Mouse (Mus musculus): Measurements from ENCODE around the gene Atp11a. TPM values are rescaled to one million over a fixed set of nuclear protein-coding genes. Genes with fewer than 3 reads are reported as not detected.
A peak's percentile ranks its signal among the peaks of the same experiment; 100 is the strongest.

Gene Atp11a
- polyA plus RNA-seq, 1 experiment from 2014 or later = 139 TPM

GRCm38 (mm10) chr8:12903790-12904415 lies 147.1 kb downstream of the Atp11a start:
- in situ Hi-C loops (cut with MboI; ENCODE audit: low pct_unique_long_range_greater_than_20kb) = no loop called here
- no peak for TF ChIP-seq CTCF (IDR thresholded peaks at IDR 0.05)
- no peaks in the 10 kb centered on the region for H3K27me3 ChIP-seq
- DNase-seq (ENCODE audit: low read depth, low spot score) = no peak
- ChIA-PET CTCF (interaction anchor here (1.1 kb wide), 1 partner anchor 24 kb away, joined by 3 read pairs; no protein-coding TSS in a partner anchor), POLR2A (no interaction called here)
- no peak for ATAC-seq

- no peak for TF ChIP-seq CTCF (IDR thresholded peaks at IDR 0.05)
- in situ Hi-C loops (cut with MboI; ENCODE audit: low pct_unique_long_range_greater_than_20kb) = no loop called here
- POLR2A ChIA-PET = no interaction called here
- no peaks in the 10 kb centered on the region for H3K27me3 ChIP-seq
- CTCF ChIA-PET = interaction anchor here (0.9 kb wide), 1 partner anchor 22 kb away, joined by 3 read pairs; no protein-coding TSS in a partner anchor
- no peak for ATAC-seq
- no peak for DNase-seq (ENCODE audit: low read depth, low spot score)
Observed at GRCm38 (mm10) chr8:12905122-12905521, 148.3 kb downstream of the Atp11a start.

DNA sequence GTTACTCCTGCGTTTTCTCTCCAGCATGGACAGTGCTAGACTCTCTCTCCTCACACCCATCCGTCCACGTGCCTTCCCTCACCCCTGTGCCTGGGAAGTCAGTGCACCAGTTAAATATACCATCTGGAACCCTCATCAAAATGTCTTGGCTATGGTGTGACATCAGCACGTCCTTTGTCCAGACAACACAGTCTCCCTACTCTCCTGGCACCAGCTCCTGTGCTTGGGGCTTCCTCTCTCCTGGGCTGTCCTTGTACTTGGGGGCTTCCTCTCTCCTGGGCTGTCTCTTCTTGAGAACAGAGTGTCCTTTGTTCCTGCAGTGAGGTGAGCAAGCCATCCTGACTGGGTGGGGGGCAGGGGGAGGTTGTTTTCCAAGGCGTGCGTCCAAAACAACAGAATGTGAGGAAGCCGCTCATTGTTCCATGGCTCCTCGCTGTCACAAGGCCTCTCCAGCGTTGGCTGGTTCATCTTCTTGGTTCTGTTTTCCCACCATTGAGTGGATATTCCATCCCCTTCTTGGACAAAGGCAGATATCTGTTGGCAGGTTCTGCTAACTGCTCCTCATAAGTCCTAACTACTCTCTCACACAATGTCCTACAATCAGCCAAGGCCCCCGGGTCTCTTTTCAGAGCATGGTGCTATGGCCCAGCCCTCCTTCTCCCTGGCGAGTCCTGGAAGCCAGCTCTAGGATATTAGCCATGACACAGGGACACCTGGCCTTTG lies 148.9 kb downstream of the Atp11a start:
- CTCF ChIA-PET = interaction anchor here (0.9 kb wide), 1 partner anchor 21 kb away, joined by 3 read pairs; no protein-coding TSS in a partner anchor

DNA sequence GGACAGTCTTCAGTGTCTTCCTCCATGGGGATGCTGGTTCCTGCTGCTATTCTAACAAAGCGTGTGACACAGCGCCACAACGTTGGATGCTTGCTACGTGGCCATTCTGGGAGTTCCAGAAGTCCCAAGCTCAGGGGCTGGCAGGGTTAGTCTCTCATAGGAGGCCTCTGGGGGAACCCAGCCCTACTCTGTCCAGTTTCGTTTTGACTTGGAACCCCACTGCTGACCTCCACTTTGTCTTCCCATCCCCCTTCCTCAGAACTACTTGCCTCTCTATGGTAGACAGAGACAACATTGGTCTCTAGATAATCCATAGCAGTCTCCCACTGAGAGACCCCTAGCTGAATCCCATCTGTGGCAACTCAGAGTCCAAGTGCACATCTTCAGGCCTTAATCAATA lies 149.8 kb downstream of the Atp11a start:
- no peak for TF ChIP-seq CTCF (IDR thresholded peaks at IDR 0.05)
- in situ Hi-C loops (cut with MboI; ENCODE audit: low pct_unique_long_range_greater_than_20kb) = no loop called here
- ChIA-PET CTCF (interaction anchor here (1.7 kb wide), 1 partner anchor 12 kb away, joined by 5 read pairs; no protein-coding TSS in a partner anchor), POLR2A (no interaction called here)
- no peaks in the 10 kb centered on the region for H3K27me3 ChIP-seq
- DNase-seq (ENCODE audit: low read depth, low spot score) (no peak), ATAC-seq (no peak)

More for the DNA sequence above, 148.9 kb downstream of the Atp11a start:
- ATAC-seq (no peak), DNase-seq (ENCODE audit: low read depth, low spot score) (no peak)
- in situ Hi-C loops (cut with MboI; ENCODE audit: low pct_unique_long_range_greater_than_20kb) = no loop called here
- TF ChIP-seq CTCF (IDR thresholded peaks at IDR 0.05) = no peak
- POLR2A ChIA-PET = no interaction called here
- no peaks in the 10 kb centered on the region for H3K27me3 ChIP-seq

- POLR2A ChIA-PET = no interaction called here
- no peak for ATAC-seq
- in situ Hi-C loops (cut with MboI; ENCODE audit: low pct_unique_long_range_greater_than_20kb) = no loop called here
- H3K27me3 ChIP-seq = no peaks in the 10 kb centered on the region
- CTCF ChIA-PET = interaction anchor here (1.2 to 1.7 kb wide), 2 partner anchors 11 kb away, joined by 4 to 5 read pairs; no protein-coding TSS in a partner anchor
- no peak for DNase-seq (ENCODE audit: low read depth, low spot score)
- no peak for TF ChIP-seq CTCF (IDR thresholded peaks at IDR 0.05)
Observed at GRCm38 (mm10) chr8:12907730-12908129, 150.9 kb downstream of the Atp11a start.

GRCm38 (mm10) chr8:12912011-12912410 lies 155.2 kb downstream of the Atp11a start:
- CTCF ChIA-PET = interaction anchor here (1.6 kb wide), 1 partner anchor 15 kb away, joined by 9 read pairs; no protein-coding TSS in a partner anchor
- POLR2A ChIA-PET = no interaction called here

GRCm38 (mm10) chr8:12915187-12916006 lies 158.6 kb downstream of the Atp11a start:
- no peak for TF ChIP-seq CTCF (IDR thresholded peaks at IDR 0.05)
- no peaks in the 10 kb centered on the region for H3K27me3 ChIP-seq
- no peak for ATAC-seq
- POLR2A ChIA-PET = no interaction called here
- no peak for DNase-seq (ENCODE audit: low read depth, low spot score)
- in situ Hi-C loops (cut with MboI; ENCODE audit: low pct_unique_long_range_greater_than_20kb) = no loop called here
- CTCF ChIA-PET = no interaction called here

More at GRCm38 (mm10) chr8:12912011-12912410, 155.2 kb downstream of the Atp11a start:
- H3K27me3 ChIP-seq = no peaks in the 10 kb centered on the region
- DNase-seq (ENCODE audit: low read depth, low spot score) (peak; percentile 27), ATAC-seq (peak; percentile 65)
- in situ Hi-C loops (cut with MboI; ENCODE audit: low pct_unique_long_range_greater_than_20kb) = no loop called here
- TF ChIP-seq CTCF (IDR thresholded peaks at IDR 0.05) = no peak

DNA sequence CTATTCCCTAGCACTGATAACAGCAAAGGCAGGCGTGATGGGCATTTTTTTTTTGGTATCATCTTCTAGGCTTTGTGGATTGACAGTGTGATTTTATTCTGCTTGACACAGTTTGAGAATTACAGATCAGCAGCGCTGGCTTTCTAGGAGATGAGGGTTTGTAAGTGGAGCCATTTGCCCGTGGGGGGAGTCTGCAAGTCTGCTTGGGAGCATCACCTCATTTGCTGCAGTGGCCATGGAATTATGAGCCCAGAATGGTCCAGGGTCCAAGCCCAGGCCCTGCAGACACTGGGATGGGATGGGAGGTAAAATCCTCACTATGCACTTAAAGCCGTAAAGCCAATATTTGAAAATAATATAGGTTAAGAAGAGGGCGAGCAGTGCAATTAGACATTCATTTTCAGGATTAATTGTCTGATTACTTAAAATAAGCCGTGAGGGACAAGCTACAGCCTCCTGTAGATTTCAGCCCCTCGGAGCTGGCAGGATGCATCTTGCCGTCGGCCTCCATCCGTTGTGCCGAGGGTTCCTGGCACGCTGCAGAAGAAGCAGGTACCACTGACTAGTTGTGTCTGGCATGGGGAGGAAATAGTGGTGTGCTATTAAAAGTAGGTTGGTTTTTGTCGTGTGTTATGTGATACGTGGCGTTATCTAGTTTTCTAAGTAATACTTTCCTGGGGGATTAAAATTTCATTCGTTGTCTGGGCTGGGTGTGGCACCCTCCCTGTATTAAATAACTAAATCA lies 159.5 kb downstream of the Atp11a start:
- in situ Hi-C loops (cut with MboI; ENCODE audit: low pct_unique_long_range_greater_than_20kb) = no loop called here
- no peaks in the 10 kb centered on the region for H3K27me3 ChIP-seq
- TF ChIP-seq CTCF (IDR thresholded peaks at IDR 0.05) = no peak
- ATAC-seq (no peak), DNase-seq (ENCODE audit: low read depth, low spot score) (no peak)
- ChIA-PET CTCF (no interaction called here), POLR2A (no interaction called here)

DNA sequence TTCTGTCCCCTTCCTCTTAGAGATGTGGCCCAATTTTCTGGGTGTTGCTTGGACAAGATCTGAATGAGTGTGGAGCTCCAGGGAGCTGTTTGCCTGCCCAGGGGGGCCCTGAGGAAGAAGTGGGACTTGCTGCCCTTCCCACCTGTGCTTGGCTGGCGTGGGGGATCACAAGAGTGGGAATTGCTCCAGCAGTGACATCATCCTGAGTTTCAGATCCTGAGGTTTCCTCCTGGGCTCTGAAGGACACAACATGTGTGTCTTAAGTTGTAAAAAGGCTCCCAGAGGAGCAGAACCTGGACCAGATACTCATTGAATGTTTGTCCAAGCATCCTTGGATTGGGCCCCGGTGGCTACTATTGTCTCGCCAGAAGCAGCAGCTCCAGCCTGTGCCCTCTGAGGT lies 160.2 kb downstream of the Atp11a start:
- no peaks in the 10 kb centered on the region for H3K27me3 ChIP-seq
- DNase-seq (ENCODE audit: low read depth, low spot score) (no peak), ATAC-seq (no peak)
- no peak for TF ChIP-seq CTCF (IDR thresholded peaks at IDR 0.05)
- ChIA-PET CTCF (no interaction called here), POLR2A (no interaction called here)
- in situ Hi-C loops (cut with MboI; ENCODE audit: low pct_unique_long_range_greater_than_20kb) = no loop called here

DNA sequence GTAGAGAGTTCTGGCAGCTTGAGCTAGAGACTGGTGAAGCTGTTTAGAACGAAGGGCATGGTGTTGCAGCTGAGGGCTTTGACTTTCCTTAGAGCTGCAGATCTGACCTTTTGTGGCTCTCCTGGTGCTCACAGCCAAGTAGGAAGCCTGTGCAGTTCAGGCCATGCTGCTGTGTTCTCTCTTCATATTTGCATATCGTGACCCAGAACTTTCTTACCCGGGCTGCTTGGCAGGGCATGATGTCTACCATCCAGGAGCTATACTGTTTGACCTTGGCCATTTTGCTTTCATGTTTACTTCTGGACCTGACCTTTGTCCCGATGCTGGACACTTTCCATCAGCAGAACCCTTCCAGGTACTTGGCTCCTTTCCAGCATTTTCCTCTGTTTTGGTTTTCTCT lies 161.0 kb downstream of the Atp11a start:
- ATAC-seq (no peak), DNase-seq (ENCODE audit: low read depth, low spot score) (no peak)
- no peaks in the 10 kb centered on the region for H3K27me3 ChIP-seq
- CTCF ChIA-PET = interaction anchor here (1.6 to 3.0 kb wide), 3 partner anchors 10 to 21 kb away, joined by 5 to 11 read pairs (median 6); no protein-coding TSS in a partner anchor
- POLR2A ChIA-PET = no interaction called here
- TF ChIP-seq CTCF (IDR thresholded peaks at IDR 0.05) = no peak
- in situ Hi-C loops (cut with MboI; ENCODE audit: low pct_unique_long_range_greater_than_20kb) = no loop called here

Other genes with a start within 250 kb of the Atp11a start
- gene Spaca7, start 184.0 kb upstream of the Atp11a start, polyA plus RNA-seq (2021) = 12.9 TPM
- gene Tubgcp3, start 84.8 kb upstream of the Atp11a start, polyA plus RNA-seq (2021) = 41.7 TPM
- gene Mcf2l, start 116.8 kb downstream of the Atp11a start, polyA plus RNA-seq (2021) = 6.8 TPM